ENCODE assay signal across 9 mouse cellular contexts in the genomic region with DNA sequence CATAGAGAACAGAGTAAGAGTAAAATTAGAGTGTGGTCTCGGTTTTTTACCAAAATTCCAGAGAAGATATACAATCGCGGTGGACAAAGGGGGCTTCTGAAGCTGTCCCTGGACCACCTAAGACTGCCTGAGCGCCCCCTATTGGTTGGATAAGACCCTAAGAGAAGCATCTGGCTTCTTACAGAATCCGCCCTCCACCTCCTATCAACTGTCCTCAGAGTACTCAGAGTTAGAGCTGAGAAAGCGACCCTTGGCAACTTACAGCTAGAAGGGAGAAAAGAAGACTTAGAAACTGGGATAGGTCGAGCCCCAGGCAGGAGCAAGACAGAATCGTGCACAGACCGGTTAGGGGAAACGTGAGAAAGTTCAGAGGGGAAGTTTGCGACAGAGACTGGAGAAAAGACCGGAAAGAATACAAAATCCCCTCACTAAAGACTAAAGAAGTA. TPM values are rescaled to one million over a fixed set of nuclear protein-coding genes. Genes with fewer than 3 reads are reported as not detected.
DNase-seq lines count a peak whose midpoint lies in the region; ATAC-seq lines count a peak whose summit lies in the region.
"Had no signal": no experiment of that assay in that cellular context is flagged by ENCODE, and none has a peak within 500 bp of the region (broad histone marks: within the 10 kb centered on the region; RNA-seq: fewer than 3 reads in every experiment).

No protein-coding gene starts in this region.

- peak overlapping the region; percentile 77 for H3K9ac ChIP-seq in heart, embryonic 13.5 days
- H3K9ac ChIP-seq in liver, embryonic 11.5 days (ENCODE audit: low read depth, low read length): peak overlapping the region; percentile 53
- peak overlapping the region; percentile 65 for H3K9ac ChIP-seq in neural tube, embryonic 13.5 days

- DNase-seq in heart, adult 11 months: peak; percentile 80
- DNase-seq in heart, adult 8-10 months (ENCODE audit: low spot score): no peak
- DNase-seq in adrenal gland, postnatal 14 days: peak; percentile 54
- DNase-seq in liver, embryonic 11.5 days (ENCODE audit: low spot score): no peak
- no peak for DNase-seq in ovary, postnatal 36 days (ENCODE audit: low spot score)
- no peak for DNase-seq in c-Kit-positive CD71-positive TER-119-positive erythroid progenitor cells, embryonic 14.5 days (ENCODE audit: low spot score)

- no peak for ATAC-seq in heart, embryonic 13.5 days (ENCODE audit: extremely low read depth, insufficient number of reproducible peaks, low FRiP score, low TSS enrichment)
- no peak for ATAC-seq in liver, embryonic 11.5 days (replicated peaks; ENCODE audit: low FRiP score)
- no peak for ATAC-seq in neural tube, embryonic 13.5 days (ENCODE audit: low read depth)
- ATAC-seq: Patski had no signal

- H3K27ac ChIP-seq in heart, embryonic 13.5 days (replicated peaks): no peak overlapping the region
- no peak overlapping the region for H3K27ac ChIP-seq in liver, embryonic 11.5 days (ENCODE audit: low read depth, low read length)
- H3K27ac ChIP-seq in neural tube, embryonic 13.5 days (replicated peaks): no peak overlapping the region

- 13% methylated on average over 12 of the region's 12 CpGs for WGBS in heart, embryonic 13.5 days
- 8% methylated on average over 12 of the region's 12 CpGs for WGBS in liver, embryonic 11.5 days
- WGBS in neural tube, embryonic 13.5 days: 11% methylated on average over 12 of the region's 12 CpGs

- no peaks in the 10 kb centered on the region for H3K9me3 ChIP-seq in heart, embryonic 13.5 days
- H3K9me3 ChIP-seq in liver, embryonic 11.5 days (ENCODE audit: control insufficient read depth, low read length): no peaks in the 10 kb centered on the region
- H3K9me3 ChIP-seq in neural tube, embryonic 13.5 days: no peaks in the 10 kb centered on the region

- H3K4me3 ChIP-seq in heart, embryonic 13.5 days: peak overlapping the region; percentile 63
- peak overlapping the region; percentile 55 for H3K4me3 ChIP-seq in liver, embryonic 11.5 days (ENCODE audit: low read depth, low read length)
- peak overlapping the region; percentile 46 for H3K4me3 ChIP-seq in neural tube, embryonic 13.5 days

- H3K36me3 ChIP-seq in heart, embryonic 13.5 days: no peaks in the 10 kb centered on the region
- no peaks in the 10 kb centered on the region for H3K36me3 ChIP-seq in liver, embryonic 11.5 days (ENCODE audit: control insufficient read depth, insufficient read depth, low read length)
- no peaks in the 10 kb centered on the region for H3K36me3 ChIP-seq in neural tube, embryonic 13.5 days

- peaks cover 26% of the 10 kb centered on the region for H3K27me3 ChIP-seq in heart, embryonic 13.5 days (replicated peaks)
- peaks cover 8% of the 10 kb centered on the region for H3K27me3 ChIP-seq in liver, embryonic 11.5 days (replicated peaks; ENCODE audit: control insufficient read depth, insufficient read depth, low read length)
- H3K27me3 ChIP-seq in neural tube, embryonic 13.5 days: peaks cover 24% of the 10 kb centered on the region

- H3K4me1 ChIP-seq in heart, embryonic 13.5 days: peaks cover 23% of the 10 kb centered on the region
- H3K4me1 ChIP-seq in liver, embryonic 11.5 days (replicated peaks; ENCODE audit: control insufficient read depth, insufficient read depth, low read length): 0 out of 2 replicates have a peak, but pooled peaks cover 3% of the 10 kb centered on the region
- H3K4me1 ChIP-seq in neural tube, embryonic 13.5 days (replicated peaks): peaks cover 11% of the 10 kb centered on the region

- peak overlapping the region; percentile 100 for H3K4me2 ChIP-seq in heart, embryonic 13.5 days
- peak overlapping the region; percentile 91 for H3K4me2 ChIP-seq in liver, embryonic 11.5 days
- H3K4me2 ChIP-seq in neural tube, embryonic 13.5 days: peak overlapping the region; percentile 94

RNA-seq across cellular contexts. Expression of a gene that starts 0.5 kb away (rescaled TPM):
- total RNA-seq in heart, adult 8-10 months (2022): 1 to 10 TPM; 1.1 to 1.7 (median 1.5) TPM
- 8.4 and 9.3 TPM in 2 replicates for total RNA-seq in adrenal gland, postnatal 14 days (2021)
- polyA plus RNA-seq in heart, embryonic 13.5 days (2015; fragmentation: Nextera tagmentation; extraction: Ambion mirVana): 1.4 and 2.0 TPM in 2 replicates
- polyA plus RNA-seq in liver, embryonic 11.5 days (2014; fragmentation: Nextera tagmentation; extraction: Ambion mirVana): 5.4 and 5.6 TPM in 2 replicates
- 1.6 and 1.7 TPM in 2 replicates for polyA plus RNA-seq in neural tube, embryonic 13.5 days (2015; fragmentation: Nextera tagmentation; extraction: Ambion mirVana)

Comparison
In these comparisons a context has a peak if more than half of its experiments do, and no peak if none do; other contexts are left out.
1. DNase-seq: peak in heart, adult 11 months (single experiment) and adrenal gland, postnatal 14 days (single experiment); none in heart, adult 8-10 months (single experiment), liver, embryonic 11.5 days (single experiment), ovary, postnatal 36 days (single experiment) and c-Kit-positive CD71-positive TER-119-positive erythroid progenitor cells, embryonic 14.5 days (single experiment).
2. Peak in every context shown above with its lines, with median percentiles within 50 percentile points of each other: H3K4me2 ChIP-seq, H3K4me3 ChIP-seq and H3K9ac ChIP-seq.